Mouse (Mus musculus) macrophage (primary cell): Measurements from ENCODE around the gene Col17a1. TPM values are rescaled to one million over a fixed set of nuclear protein-coding genes. Genes with fewer than 3 reads are reported as not detected.
A peak's percentile ranks its signal among the peaks of the same experiment; 100 is the strongest.

Source experiments
- H3K27ac ChIP-seq: fragments of 350-480 bp; formaldehyde crosslinking; 2 replicates; pipeline ENCODE4 v1.9.0; 2021
- H3K36me3 ChIP-seq: fragments of 350-480 bp; formaldehyde crosslinking; 2 replicates; pipeline ENCODE4 v1.9.0; 2021; ENCODE audit errors: inconsistent target
- H3K4me3 ChIP-seq: fragments of 350-480 bp; formaldehyde crosslinking; 2 replicates; pipeline ENCODE4 v1.9.0; 2021; ENCODE audit errors: inconsistent target
- H3K79me2 ChIP-seq: fragments of 350-480 bp; formaldehyde crosslinking; 2 replicates; pipeline ENCODE4 v1.9.0; 2021; ENCODE audit errors: inconsistent target
- WGBS: methylation state at CpG from one replicate; pipeline ENCODE4 v1.1.7; 2026; ENCODE audit warnings: inconsistent platforms; ENCODE audit not compliant: missing documents; 5-methylcytosine and 5-hydroxymethylcytosine counted together
- polyA plus RNA-seq: library from polyadenylated mRNA; stranded (reverse); fragments of 250-400 nt; gene quantifications from 3 replicates; pipeline ENCODE4 v1.2.4, GENCODE M21; 2018; ENCODE audit warnings: inconsistent platforms
- total RNA-seq, 78 experiments: library from RNA; depleted of rRNA; stranded (reverse); fragments of 250-400 nt; gene quantifications; 1 replicate in 9 of 78; 2 replicates in 24 of 78; 3 replicates in 43 of 78; 4 replicates in 2 of 78; pipeline ENCODE4 v1.2.4; 2018; ENCODE audit warnings: inconsistent platforms in 56 of 78

The Col17a1 gene
- total RNA-seq (2018; cell fraction: chromatin; rRNA removed): not detected
- total RNA-seq (2018; cell fraction: cytosol; rRNA removed): not detected
- total RNA-seq (2018; cell fraction: nucleus; rRNA removed): not detected
- polyA plus RNA-seq: not detected in 3 replicates

DNA sequence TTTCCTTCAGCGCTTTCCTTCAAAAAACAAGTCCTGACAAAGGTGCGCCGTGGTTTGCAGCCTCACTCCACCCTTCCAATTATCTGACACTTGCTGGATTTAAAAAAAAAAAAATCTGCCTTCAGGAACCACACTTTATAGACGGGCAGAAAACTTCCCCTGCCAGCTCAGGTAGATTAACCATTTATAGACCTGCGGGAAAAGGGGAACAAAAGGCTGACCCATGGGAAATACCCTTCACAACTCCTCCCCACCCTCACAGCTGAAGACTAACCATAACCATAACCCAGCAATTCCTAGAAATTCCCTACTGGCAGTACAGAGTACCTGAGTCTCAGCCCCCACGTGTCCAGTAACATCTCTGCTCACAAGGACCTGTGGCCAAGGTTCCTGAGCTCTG lies at the start of gene Col17a1:
TSS of gene Col17a1 (minus strand) at position 101 of the 400 bp plus-strand sequence.
- H3K27ac ChIP-seq: no peak within 1 kb of the TSS
- H3K4me3 ChIP-seq: no peak within 1 kb of the TSS
- WGBS: 58% methylated on average over 6 of the region's 6 CpGs
- H3K79me2 ChIP-seq: no peaks in the 10 kb centered on the region
- H3K36me3 ChIP-seq: no peaks in the 10 kb centered on the region

DNA sequence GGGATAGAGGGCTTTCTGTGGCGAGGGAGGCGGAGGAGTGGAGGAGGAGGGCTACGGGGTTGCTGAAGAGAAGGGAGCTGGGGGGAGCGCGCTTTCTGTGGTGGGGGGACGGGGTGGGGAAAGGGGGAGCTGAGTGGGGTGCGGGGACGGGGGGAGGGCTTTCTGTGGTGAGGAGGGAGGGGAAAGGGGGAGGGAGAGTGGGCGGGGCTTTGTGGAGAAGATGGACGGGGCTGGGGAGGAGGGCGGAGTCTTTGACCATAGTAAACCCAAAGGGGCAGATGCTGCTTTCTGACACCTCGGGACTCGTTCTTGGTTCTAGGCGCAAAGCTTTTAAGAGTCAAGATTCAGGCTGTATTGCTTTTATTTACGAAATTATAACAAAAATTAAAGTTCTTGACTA lies 40.0 kb upstream of the Col17a1 start:
- Histone ChIP-seq H3K27ac (peak overlapping the region; percentile 69), H3K36me3 (peaks cover 38% of the 10 kb centered on the region), H3K79me2 (peaks cover 16% of the 10 kb centered on the region), H3K4me3 (peak overlapping the region; percentile 64)
- WGBS: 0% methylated on average over 5 of the region's 15 CpGs

GRCm38 (mm10) chr19:47731071-47731881 lies 39.4 kb upstream of the Col17a1 start, which contains the start of gene Sfr1:
Sfr1 (plus strand) TSS chr19:47731682.
- peaks cover 31% of the 10 kb centered on the region for H3K36me3 ChIP-seq
- under 1% methylated on average over 63 of the region's 72 CpGs for WGBS
- H3K79me2 ChIP-seq: peaks cover 16% of the 10 kb centered on the region
- H3K27ac ChIP-seq: peak within 1 kb of the TSS; percentile 74
- peak within 1 kb of the TSS; percentile 64 for H3K4me3 ChIP-seq

GRCm38 (mm10) chr19:47730691-47731070 lies 38.8 kb upstream of the Col17a1 start:
- Histone ChIP-seq H3K4me3 (peak overlapping the region; percentile 40), H3K27ac (peak overlapping the region; percentile 74), H3K79me2 (peaks cover 16% of the 10 kb centered on the region), H3K36me3 (peaks cover 25% of the 10 kb centered on the region)
- 2% methylated on average over 12 of the region's 12 CpGs for WGBS

- Histone ChIP-seq H3K4me3 (no peak overlapping the region), H3K79me2 (no peaks in the 10 kb centered on the region), H3K36me3 (no peaks in the 10 kb centered on the region), H3K27ac (no peak overlapping the region)
- 80% methylated on average over 5 of the region's 7 CpGs for WGBS
These were observed 33.8 kb upstream of the Col17a1 start for GRCm38 (mm10) chr19:47725643-47726140.

DNA sequence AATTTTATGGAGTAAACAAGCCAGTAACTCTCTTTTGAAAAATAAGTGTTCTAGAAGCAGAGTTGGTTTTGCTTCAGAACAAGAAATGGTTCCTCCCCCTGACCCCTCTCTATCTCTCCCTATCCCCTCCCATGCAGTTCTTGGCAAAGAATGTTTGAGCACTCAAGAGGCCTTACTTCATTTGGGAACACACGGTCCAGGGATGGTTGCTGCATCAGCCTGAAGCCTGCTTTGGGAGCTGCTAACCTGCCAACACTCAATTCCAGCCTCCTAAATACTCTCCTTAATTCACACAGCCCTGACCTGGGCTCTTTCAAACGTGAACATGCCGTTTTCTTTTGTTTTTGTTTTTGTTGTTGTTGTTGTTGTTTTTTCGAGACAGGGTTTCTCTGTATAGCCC lies 33.0 kb upstream of the Col17a1 start:
- H3K79me2 ChIP-seq: no peaks in the 10 kb centered on the region
- no peak overlapping the region for H3K27ac ChIP-seq
- no peaks in the 10 kb centered on the region for H3K36me3 ChIP-seq
- no peak overlapping the region for H3K4me3 ChIP-seq
- 100% methylated on average over 1 of the region's 4 CpGs for WGBS

DNA sequence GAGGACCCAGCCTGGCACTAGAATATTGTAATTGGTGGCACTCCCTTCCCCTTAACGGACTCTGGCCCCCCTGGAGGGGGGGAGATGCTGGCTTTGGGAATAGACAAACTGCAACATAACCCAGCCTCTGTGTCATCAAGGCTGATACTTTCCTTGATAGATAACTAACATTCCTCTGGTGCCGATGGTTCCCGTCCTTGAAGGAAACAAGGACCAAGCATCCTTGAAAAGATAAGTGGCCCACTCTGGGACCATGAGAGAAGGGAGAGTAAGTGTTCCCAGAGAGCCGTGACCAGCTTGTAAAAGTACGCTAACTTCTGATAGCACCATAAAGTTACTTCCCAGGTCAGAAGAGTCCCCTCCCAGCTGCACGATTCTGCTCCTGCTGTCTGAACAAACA lies 30.6 kb upstream of the Col17a1 start:
- Histone ChIP-seq H3K79me2 (no peaks in the 10 kb centered on the region), H3K4me3 (no peak overlapping the region), H3K27ac (no peak overlapping the region), H3K36me3 (no peaks in the 10 kb centered on the region)
- WGBS: 93% methylated on average over 6 of the region's 6 CpGs

DNA sequence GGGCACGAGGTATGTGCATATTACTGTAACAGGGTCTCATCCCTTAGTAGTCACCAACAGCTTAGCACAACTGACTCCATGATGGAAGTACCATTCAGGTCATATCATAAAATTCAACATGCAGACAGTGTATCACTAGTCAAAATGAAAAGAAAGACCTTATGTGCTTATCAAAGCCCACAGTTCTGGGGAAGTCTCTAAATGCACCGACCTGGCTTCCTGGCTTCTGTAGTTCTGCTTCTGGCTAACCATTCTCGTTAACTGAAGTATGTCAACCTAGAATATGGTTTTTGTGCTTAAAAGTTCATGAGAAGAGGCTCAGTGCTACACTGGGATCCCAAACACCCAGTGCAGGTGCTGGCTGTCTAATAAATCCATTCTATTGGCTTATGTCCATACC lies 27.3 kb upstream of the Col17a1 start:
- whole genome bisulfite sequencing: 38% methylated on average over 3 of the region's 3 CpGs
- Histone ChIP-seq H3K36me3 (no peaks in the 10 kb centered on the region), H3K27ac (no peak overlapping the region), H3K79me2 (no peaks in the 10 kb centered on the region), H3K4me3 (no peak overlapping the region)

GRCm38 (mm10) chr19:47716144-47716543 lies 24.2 kb upstream of the Col17a1 start:
- Histone ChIP-seq H3K4me3 (no peak overlapping the region), H3K36me3 (no peaks in the 10 kb centered on the region), H3K27ac (no peak overlapping the region), H3K79me2 (no peaks in the 10 kb centered on the region)
- WGBS: 69% methylated on average over 2 of the region's 2 CpGs

DNA sequence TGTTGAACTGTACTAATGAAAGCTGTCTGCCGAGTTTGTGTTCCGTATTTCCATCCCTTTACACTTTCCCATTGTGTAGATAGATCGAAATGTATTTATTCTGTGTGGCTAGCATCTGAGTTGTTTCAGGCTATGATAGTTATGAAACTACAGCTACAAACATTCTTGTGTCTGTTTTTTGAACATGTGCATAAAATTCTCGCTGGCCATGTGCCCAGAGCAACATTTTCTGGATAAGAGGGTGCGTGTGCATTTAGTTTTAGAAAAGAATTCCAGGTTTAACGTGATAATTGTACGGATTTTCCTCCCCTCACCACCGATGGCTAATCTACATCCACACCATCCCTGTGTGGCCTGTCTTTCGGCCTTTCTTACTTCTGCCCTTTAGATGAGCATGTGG lies 21.6 kb upstream of the Col17a1 start:
- no peak overlapping the region for H3K4me3 ChIP-seq
- H3K36me3 ChIP-seq: no peaks in the 10 kb centered on the region
- H3K27ac ChIP-seq: no peak overlapping the region
- no peaks in the 10 kb centered on the region for H3K79me2 ChIP-seq
- 88% methylated on average over 8 of the region's 9 CpGs for WGBS

DNA sequence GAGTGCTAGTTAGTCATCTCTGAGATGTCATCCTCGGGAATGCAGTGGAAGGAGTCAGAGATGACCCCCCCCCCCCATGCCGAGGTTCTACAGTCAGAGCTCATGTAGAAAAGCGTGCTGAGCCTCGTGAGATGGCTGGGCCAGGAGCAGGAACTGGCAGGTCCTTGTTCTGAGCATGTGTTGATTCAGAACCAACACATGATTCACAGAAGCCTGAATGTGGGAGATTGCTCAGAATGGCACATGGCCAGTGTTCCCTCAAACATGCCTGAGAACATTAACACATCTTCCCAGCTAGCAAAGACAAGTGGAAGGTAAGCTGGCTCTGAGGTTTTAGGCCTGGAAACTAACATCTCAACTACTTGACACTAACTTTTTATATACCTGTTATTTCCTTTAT lies 18.5 kb upstream of the Col17a1 start:
- Histone ChIP-seq H3K79me2 (no peaks in the 10 kb centered on the region), H3K27ac (no peak overlapping the region), H3K4me3 (no peak overlapping the region), H3K36me3 (no peaks in the 10 kb centered on the region)
- WGBS: 83% methylated on average over 4 of the region's 4 CpGs

DNA sequence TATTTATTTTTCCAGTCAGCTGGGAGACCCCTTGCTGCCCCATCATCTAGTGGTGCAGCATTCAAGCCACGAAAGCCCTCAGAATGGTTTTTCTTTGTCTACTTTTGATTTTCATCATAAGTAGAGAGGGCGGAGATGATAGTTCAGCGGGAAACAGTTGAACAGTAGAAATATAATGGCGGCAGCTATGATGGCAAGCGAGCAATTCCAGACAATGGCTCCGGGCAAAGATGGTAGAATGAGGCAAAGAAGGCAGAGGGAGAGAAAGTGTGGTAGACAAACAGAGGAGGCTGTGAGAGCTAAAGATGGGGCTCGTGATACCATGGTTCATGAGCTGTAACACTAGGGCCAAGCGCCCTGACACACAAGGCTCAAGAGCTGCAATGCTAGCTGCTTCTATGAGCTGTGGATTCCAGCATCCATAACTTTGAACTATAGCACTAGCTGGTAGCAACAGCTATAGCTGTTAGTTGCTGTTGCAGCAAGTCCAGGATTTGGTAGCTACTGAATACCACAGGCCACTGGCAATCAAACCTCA lies 13.9 kb upstream of the Col17a1 start:
- no peaks in the 10 kb centered on the region for H3K36me3 ChIP-seq
- H3K27ac ChIP-seq: no peak overlapping the region
- no peak overlapping the region for H3K4me3 ChIP-seq
- H3K79me2 ChIP-seq: no peaks in the 10 kb centered on the region
- whole genome bisulfite sequencing: 92% methylated on average over 8 of the region's 8 CpGs

- WGBS: 89% methylated on average over 11 of the region's 13 CpGs
- Histone ChIP-seq H3K36me3 (no peaks in the 10 kb centered on the region), H3K4me3 (no peak overlapping the region), H3K27ac (no peak overlapping the region), H3K79me2 (no peaks in the 10 kb centered on the region)
These were observed 13.3 kb upstream of the Col17a1 start for GRCm38 (mm10) chr19:47705080-47705771.

DNA sequence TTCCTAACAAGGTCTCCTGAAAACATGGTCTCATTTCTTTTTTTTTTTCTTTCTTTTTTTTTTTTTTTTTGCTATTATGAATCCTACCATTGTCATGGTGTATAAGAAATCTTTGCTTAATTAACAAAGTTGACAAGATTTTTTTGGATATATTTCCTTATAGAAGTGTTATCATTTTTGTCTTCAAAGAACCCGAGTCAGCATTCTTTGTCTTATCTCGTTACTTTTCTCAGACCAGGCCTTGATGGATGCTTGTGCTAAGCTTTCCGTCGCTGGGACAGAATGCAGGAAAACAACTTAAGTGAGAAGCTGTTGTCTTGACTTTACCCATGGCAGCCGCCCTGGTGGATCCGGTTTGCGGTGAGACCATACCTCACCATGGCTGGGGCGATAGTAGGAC lies 8.6 kb upstream of the Col17a1 start:
- H3K79me2 ChIP-seq: no peaks in the 10 kb centered on the region
- WGBS: 98% methylated on average over 8 of the region's 8 CpGs
- H3K36me3 ChIP-seq: no peaks in the 10 kb centered on the region
- H3K27ac ChIP-seq: no peak overlapping the region
- no peak overlapping the region for H3K4me3 ChIP-seq

GRCm38 (mm10) chr19:47699743-47700142 lies 7.8 kb upstream of the Col17a1 start:
- Histone ChIP-seq H3K27ac (no peak overlapping the region), H3K36me3 (no peaks in the 10 kb centered on the region), H3K4me3 (no peak overlapping the region), H3K79me2 (no peaks in the 10 kb centered on the region)
- WGBS: 81% methylated on average over 9 of the region's 9 CpGs
